Mouse (Mus musculus): Measurements from ENCODE around the gene Lclat1.

- TF ChIP-seq POLR2A (IDR thresholded peaks at IDR 0.05; ENCODE audit: borderline replicate concordance, extremely low read depth, low read depth, low read length) (no peak), CTCF (IDR thresholded peaks at IDR 0.05; ENCODE audit: insufficient read depth, low read length) (no peak)
These were observed 154.8 kb downstream of the Lclat1 start for GRCm38 (mm10) chr17:73262558-73262957.
